25 mouse cellular contexts compared by ENCODE assay signal in the genomic region with DNA sequence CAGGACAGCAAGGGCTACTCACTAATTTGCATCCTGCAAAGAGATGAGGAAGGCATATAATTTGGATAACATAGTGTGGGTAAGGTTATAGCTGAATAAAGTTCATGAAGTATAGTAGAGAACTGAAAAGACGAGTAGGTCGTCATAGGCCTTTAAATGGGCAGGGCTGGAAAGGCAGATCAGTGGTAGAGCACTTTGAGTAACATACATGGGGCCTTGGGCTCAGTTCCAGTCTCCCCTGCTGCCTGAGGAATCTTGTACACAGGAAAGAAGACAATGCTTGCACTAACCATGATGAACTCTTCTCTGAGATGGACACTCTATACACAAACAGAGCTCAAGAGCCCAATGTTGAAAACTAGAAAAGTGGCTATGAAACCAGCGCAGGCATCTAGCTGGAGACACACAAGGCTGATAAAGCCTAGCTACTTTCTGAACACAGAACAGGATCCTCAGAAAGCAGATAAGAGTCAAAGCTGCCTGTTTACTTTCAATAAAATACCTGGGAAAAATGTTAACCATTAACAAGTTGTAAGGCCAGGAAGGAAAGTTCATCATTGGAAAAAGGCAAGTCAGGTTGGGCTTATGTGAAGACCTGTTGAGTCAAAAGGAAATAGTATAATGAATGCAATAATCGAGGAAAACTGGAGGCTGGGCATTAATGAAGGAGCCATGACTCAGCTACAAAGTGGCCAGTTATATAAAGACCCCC. TPM values are rescaled to one million over a fixed set of nuclear protein-coding genes. Genes with fewer than 3 reads are reported as not detected.
DNase-seq lines count a peak whose midpoint lies in the region; ATAC-seq lines count a peak whose summit lies in the region.
"Had no signal": no experiment of that assay in that cellular context is flagged by ENCODE, and none has a peak within 500 bp of the region (broad histone marks: within the 10 kb centered on the region; RNA-seq: fewer than 3 reads in every experiment).

No protein-coding gene starts in this region.

- no peak overlapping the region for H3K9ac ChIP-seq in intestine, embryonic 16.5 days (ENCODE audit: low read depth, low read length)
- H3K9ac ChIP-seq in liver, embryonic 15.5 days: no peak overlapping the region
- no peak overlapping the region for H3K9ac ChIP-seq in stomach, embryonic 16.5 days (ENCODE audit: low read length)
- H3K9ac ChIP-seq: embryonic facial prominence, embryonic 12.5 days; forebrain, embryonic 13.5 days; hindbrain, embryonic 15.5 days; kidney, embryonic 15.5 days; lung, embryonic 14.5 days had no signal

- WGBS in intestine, embryonic 16.5 days: 52% methylated on average over 4 of the region's 4 CpGs
- WGBS in liver, embryonic 15.5 days (ENCODE audit: insufficient replicate concordance): 47% methylated on average over 4 of the region's 4 CpGs
- WGBS in stomach, embryonic 16.5 days: 59% methylated on average over 4 of the region's 4 CpGs

- 0 out of 2 replicates have a peak, but pooled peaks cover 3% of the 10 kb centered on the region for H3K9me3 ChIP-seq in intestine, embryonic 16.5 days (ENCODE audit: control insufficient read depth, low read length)
- no peaks in the 10 kb centered on the region for H3K9me3 ChIP-seq in liver, embryonic 15.5 days (replicated peaks)
- no peaks in the 10 kb centered on the region for H3K9me3 ChIP-seq in stomach, embryonic 16.5 days (replicated peaks; ENCODE audit: control insufficient read depth, low read length)
- H3K9me3 ChIP-seq: embryonic facial prominence, embryonic 12.5 days; forebrain, embryonic 13.5 days; G1E; hindbrain, embryonic 15.5 days; kidney, embryonic 15.5 days; midbrain, embryonic 10.5 days had no signal

- DNase-seq in kidney, adult 18-20 months: peak; percentile 11
- DNase-seq in kidney, postnatal 10 days: no peak
- no peak for DNase-seq in layer of hippocampus, postnatal 14 days (ENCODE audit: low spot score in 2 of 2)
- no peak for DNase-seq in layer of hippocampus, adult 18-20 months (ENCODE audit: low spot score in 2 of 2)
- no peak for DNase-seq in T-cell, adult 2 months (ENCODE audit: low spot score)
- DNase-seq: adrenal gland, postnatal 14 days; cerebellum, adult 11 months; heart, postnatal 36 days; left cerebral cortex, postnatal 4 days; lung, embryonic 14.5 days; lung, postnatal 4 days; retina, postnatal 1 day; right cerebral cortex, postnatal 4 days; thymus, postnatal 4 days had no signal

- peak overlapping the region; percentile 78 for H3K27ac ChIP-seq in intestine, embryonic 16.5 days (ENCODE audit: low read length)
- peak overlapping the region; percentile 33; the same call in 1 of the 2 replicates for H3K27ac ChIP-seq in liver, embryonic 15.5 days (replicated peaks)
- peak overlapping the region; percentile 68 for H3K27ac ChIP-seq in stomach, embryonic 16.5 days (ENCODE audit: low read length)
- H3K27ac ChIP-seq: embryonic facial prominence, embryonic 12.5 days; forebrain, embryonic 13.5 days; hindbrain, embryonic 15.5 days; kidney, embryonic 15.5 days; left cerebral cortex, adult 2 months; midbrain, embryonic 10.5 days had no signal

- H3K36me3 ChIP-seq in intestine, embryonic 16.5 days (ENCODE audit: control insufficient read depth, insufficient read depth, low read length): peaks cover 19% of the 10 kb centered on the region
- peaks cover 70% of the 10 kb centered on the region for H3K36me3 ChIP-seq in liver, embryonic 15.5 days (replicated peaks)
- peaks cover 24% of the 10 kb centered on the region for H3K36me3 ChIP-seq in stomach, embryonic 16.5 days (ENCODE audit: control insufficient read depth, insufficient read depth, low read length)

- H3K27me3 ChIP-seq in intestine, embryonic 16.5 days (replicated peaks; ENCODE audit: control insufficient read depth, insufficient read depth, low read length): no peaks in the 10 kb centered on the region
- H3K27me3 ChIP-seq in liver, embryonic 15.5 days: no peaks in the 10 kb centered on the region
- H3K27me3 ChIP-seq in stomach, embryonic 16.5 days (ENCODE audit: control insufficient read depth, insufficient read depth, low read length): no peaks in the 10 kb centered on the region
- H3K27me3 ChIP-seq: embryonic facial prominence, embryonic 12.5 days; forebrain, embryonic 13.5 days; hindbrain, embryonic 15.5 days; kidney, embryonic 15.5 days had no signal

- no peak overlapping the region for H3K4me3 ChIP-seq in intestine, embryonic 16.5 days (ENCODE audit: low read length)
- H3K4me3 ChIP-seq in liver, embryonic 15.5 days (replicated peaks): no peak overlapping the region
- no peak overlapping the region for H3K4me3 ChIP-seq in stomach, embryonic 16.5 days (replicated peaks; ENCODE audit: low read length)
- H3K4me3 ChIP-seq: embryonic facial prominence, embryonic 12.5 days; erythroblast, embryonic 14.5 days; forebrain, embryonic 13.5 days; hindbrain, embryonic 15.5 days; kidney, embryonic 15.5 days; left cerebral cortex, adult 2 months; midbrain, embryonic 10.5 days had no signal

- H3K4me1 ChIP-seq in intestine, embryonic 16.5 days (ENCODE audit: control insufficient read depth, insufficient read depth, low read length): peaks cover 20% of the 10 kb centered on the region
- peaks cover 39% of the 10 kb centered on the region for H3K4me1 ChIP-seq in liver, embryonic 15.5 days (replicated peaks)
- peaks cover 6% of the 10 kb centered on the region for H3K4me1 ChIP-seq in stomach, embryonic 16.5 days (ENCODE audit: control insufficient read depth, insufficient read depth, low read length)
- H3K4me1 ChIP-seq: embryonic facial prominence, embryonic 12.5 days; forebrain, embryonic 13.5 days; midbrain, embryonic 10.5 days had no signal

- peak; percentile 85 for ATAC-seq in intestine, embryonic 16.5 days
- no peak for ATAC-seq in liver, embryonic 15.5 days (ENCODE audit: insufficient read depth)
- peak; percentile 70; the same call in 1 of the 2 replicates for ATAC-seq in stomach, embryonic 16.5 days (ENCODE audit: insufficient read depth, low FRiP score)
- ATAC-seq: forebrain, embryonic 13.5 days had no signal

- peak overlapping the region; percentile 29 for H3K4me2 ChIP-seq in intestine, embryonic 16.5 days (ENCODE audit: low read depth, low read length)
- H3K4me2 ChIP-seq in liver, embryonic 15.5 days: peak overlapping the region; percentile 16; the same call in 1 of the 2 replicates
- no peak overlapping the region for H3K4me2 ChIP-seq in stomach, embryonic 16.5 days (ENCODE audit: low read depth, low read length)
- H3K4me2 ChIP-seq: embryonic facial prominence, embryonic 12.5 days; forebrain, embryonic 13.5 days; hindbrain, embryonic 15.5 days; kidney, embryonic 15.5 days; lung, embryonic 14.5 days had no signal

RNA-seq across cellular contexts. Expression of a gene that starts 13.9 kb away (rescaled TPM):
- 17.1 and 19.3 TPM in 2 replicates for polyA plus RNA-seq in intestine, embryonic 16.5 days (2015; fragmentation: Nextera tagmentation; extraction: Ambion mirVana)
- polyA plus RNA-seq in liver, embryonic 15.5 days (2015; fragmentation: Nextera tagmentation; extraction: Ambion mirVana): 15.6 TPM in 2 replicates
- 22.6 and 24.0 TPM in 2 replicates for polyA plus RNA-seq in stomach, embryonic 16.5 days (2015; fragmentation: Nextera tagmentation; extraction: Ambion mirVana)
- total RNA-seq in layer of hippocampus, postnatal 14 days (2021): 10 to 100 TPM; 44.4 TPM
- total RNA-seq in layer of hippocampus, adult 18-20 months (2021): 10 to 100 TPM; 52.9 to 55.2 TPM

RNA-seq across cellular contexts. Expression of a gene that starts 48.1 kb away (rescaled TPM):
- polyA plus RNA-seq in intestine, embryonic 16.5 days (2015; fragmentation: Nextera tagmentation; extraction: Ambion mirVana): 88.1 and 89.0 TPM in 2 replicates
- 23.7 and 24.3 TPM in 2 replicates for polyA plus RNA-seq in liver, embryonic 15.5 days (2015; fragmentation: Nextera tagmentation; extraction: Ambion mirVana)
- polyA plus RNA-seq in stomach, embryonic 16.5 days (2015; fragmentation: Nextera tagmentation; extraction: Ambion mirVana): 150 TPM in 2 replicates
- 10 to 100 TPM; 34.7 to 38.7 TPM for total RNA-seq in layer of hippocampus, postnatal 14 days (2021)
- total RNA-seq in layer of hippocampus, adult 18-20 months (2021): 10 to 100 TPM; 30.2 to 30.5 TPM
- polyA plus RNA-seq: G1E had no signal
